Mouse (Mus musculus) yolk sac, embryonic 10.5 days (tissue): ENCODE measurements around the gene Gm10490.

Source experiments
- DNase-seq: peaks from one replicate; pipeline ENCODE4 v3.0.0-alpha.2; 2017; ENCODE audit warnings: low spot score

Gene Gm10490

DNA sequence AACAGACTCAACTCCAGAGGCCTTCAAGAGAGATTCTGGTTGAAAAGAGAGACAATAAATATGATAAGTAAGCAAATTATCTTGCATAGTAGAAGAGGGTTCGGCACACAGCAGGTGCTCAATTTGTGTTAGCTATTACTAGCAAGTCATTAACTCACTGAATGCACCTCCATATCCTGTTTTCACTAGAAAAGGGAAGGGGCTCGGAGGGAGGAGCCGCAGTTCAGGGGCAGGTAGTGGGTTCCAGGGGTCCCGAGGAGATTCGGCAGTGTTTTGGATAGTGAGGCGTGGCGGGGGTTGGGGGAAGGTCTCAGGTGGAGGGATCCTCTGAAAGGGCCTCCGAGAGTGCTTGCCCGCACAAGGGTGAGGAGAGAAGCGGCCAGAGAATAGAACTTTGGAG is 17.8 kb downstream of the Gm10490 start:
- no peak for DNase-seq

DNA sequence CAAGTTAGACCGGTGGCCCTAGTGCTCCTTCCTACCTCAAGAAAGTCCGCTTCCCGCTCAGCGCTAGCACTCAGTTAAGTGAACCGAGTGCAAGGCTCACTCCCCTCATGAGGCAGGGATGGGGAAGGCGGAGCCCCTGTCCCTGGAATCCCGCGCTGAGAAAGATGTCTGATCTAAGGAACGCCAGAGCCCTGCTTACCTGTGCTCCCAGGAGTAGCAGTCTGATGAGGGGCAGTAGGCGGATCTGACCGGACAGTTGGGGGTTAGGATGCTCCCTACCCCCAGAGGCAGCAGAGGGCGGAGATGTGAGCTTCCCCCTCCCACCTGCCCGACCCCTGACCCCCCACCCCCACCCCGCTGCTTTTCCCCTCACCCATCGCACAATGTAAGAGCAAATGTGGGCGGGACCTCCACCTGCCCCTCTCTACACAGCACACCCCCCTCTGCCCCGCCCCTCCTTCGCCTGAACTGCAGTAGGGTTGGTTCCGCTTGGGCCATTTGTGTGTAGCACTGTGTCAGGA is 19.0 kb downstream of the Gm10490 start, which contains the start of gene Eras:
Eras (minus strand) TSS at position 338 of the 521 bp plus-strand sequence.
- DNase-seq: no peak

GRCm38 (mm10) chrX:7936874-7937273 is 27.5 kb downstream of the Gm10490 start:
- DNase-seq: no peak

GRCm38 (mm10) chrX:7937667-7938066 is 28.3 kb downstream of the Gm10490 start:
- DNase-seq: no peak

DNA sequence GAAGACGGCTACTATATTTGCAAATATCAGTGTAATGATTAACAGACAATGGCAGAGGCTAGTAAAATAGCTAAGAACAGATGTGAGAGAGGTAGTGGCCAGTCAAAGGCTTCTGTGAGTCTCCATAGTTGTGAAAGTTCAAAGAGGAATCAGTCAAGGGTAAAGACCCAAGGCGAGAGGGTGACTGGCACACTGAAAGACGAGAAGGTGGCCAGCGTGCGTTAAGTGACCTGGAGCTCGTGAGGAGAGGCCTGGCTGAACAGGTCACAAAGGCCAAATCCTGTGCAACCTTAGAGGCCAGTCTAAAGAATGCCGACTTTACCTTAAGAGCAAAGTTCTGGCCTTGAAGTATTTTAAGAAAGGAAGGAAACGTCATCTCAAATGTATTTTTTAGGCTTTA is 36.3 kb downstream of the Gm10490 start:
- peak; percentile 49 for DNase-seq

GRCm38 (mm10) chrX:7947108-7947899 is 38.0 kb downstream of the Gm10490 start, which contains the start of gene Hdac6:
Gene Hdac6 (minus strand): TSS chrX:7947889.
- no peak for DNase-seq

DNA sequence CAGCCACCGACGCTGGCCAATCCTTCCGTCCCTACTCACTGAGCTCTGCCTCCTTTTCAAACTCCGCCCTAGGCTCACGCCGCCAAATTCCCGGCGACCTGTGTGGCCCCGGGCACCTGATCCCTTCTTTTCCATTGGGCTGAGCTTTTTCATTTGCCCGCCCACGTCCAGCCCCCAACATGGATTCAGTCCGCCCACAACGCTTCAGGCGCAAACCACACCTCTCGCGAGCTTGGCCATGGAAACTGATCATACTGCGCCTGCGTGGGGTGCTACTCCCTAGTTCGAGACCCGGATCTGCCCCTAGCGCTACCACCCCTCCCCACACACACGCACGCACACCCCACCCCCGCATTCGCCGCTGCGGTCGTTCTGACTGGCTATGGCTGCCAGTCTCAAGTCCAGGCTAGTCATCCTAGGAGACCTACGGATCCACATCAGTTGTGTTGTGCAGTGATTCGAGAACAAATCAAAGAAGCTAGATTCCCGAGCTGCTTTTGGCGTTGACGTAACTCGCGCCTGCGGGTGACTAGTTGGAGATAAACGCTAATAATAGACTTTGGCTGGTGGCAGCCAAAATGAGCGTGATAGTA is 38.7 kb downstream of the Gm10490 start:
- DNase-seq: peak; percentile 96

DNA sequence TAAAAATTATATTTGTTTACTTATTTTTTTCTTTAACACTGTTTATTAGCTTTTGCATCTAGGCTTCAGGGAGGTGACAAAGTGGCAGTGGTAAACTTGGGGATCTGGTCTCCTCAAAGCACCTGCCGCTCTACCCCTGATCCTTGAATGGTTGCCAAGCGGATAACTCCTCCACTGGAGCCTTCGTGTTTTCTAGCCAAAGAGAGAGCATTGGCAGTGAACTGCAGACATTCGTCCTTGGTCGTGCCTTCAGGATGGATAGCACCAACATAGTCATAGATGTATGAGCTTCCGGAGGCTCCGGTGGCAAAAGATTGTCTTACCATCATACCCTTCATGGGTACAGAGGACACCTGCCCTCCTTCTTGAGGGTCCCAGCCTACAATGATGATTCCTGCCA is 40.7 kb downstream of the Gm10490 start:
- no peak for DNase-seq

GRCm38 (mm10) chrX:7958868-7959267 is 49.5 kb downstream of the Gm10490 start:
- DNase-seq: no peak
